9 mouse cellular contexts compared by ENCODE assay signal in the genomic region with DNA sequence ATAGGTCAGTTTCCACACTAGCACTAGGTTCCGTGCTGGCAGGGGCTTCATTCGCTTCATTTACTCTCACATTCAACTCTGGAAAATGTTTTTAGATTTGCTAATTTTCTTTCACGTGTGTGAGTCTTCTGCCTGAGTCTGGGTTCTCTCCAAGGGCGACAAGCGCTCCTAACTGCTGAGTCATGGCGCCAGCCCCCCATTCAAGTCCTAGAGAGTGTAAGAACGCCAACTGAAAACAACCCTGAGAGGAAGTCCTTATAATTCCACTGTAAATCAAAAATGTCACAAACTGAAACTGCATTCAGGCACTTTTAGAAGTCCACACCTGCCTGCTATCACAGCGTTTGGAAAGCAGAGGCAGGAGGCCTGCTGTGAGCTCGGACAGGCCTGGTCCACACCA. TPM values are rescaled to one million over a fixed set of nuclear protein-coding genes. Genes with fewer than 3 reads are reported as not detected.
DNase-seq lines count a peak whose midpoint lies in the region; ATAC-seq lines count a peak whose summit lies in the region.
"Had no signal": no experiment of that assay in that cellular context is flagged by ENCODE, and none has a peak within 500 bp of the region (broad histone marks: within the 10 kb centered on the region; RNA-seq: fewer than 3 reads in every experiment).

No protein-coding gene starts in this region.

- intact Hi-C loops in left cerebral cortex, postnatal 14 days (cut with DNase I) = no loop called here
- intact Hi-C loops in left cerebral cortex, postnatal 4 days (cut with DNase I) = no loop called here

- no peak for ATAC-seq in CD4-positive, CD25-positive, alpha-beta regulatory T cell, adult 4 months

- peak; percentile 26 to 49 for DNase-seq in left cerebral cortex, postnatal 14 days (ENCODE audit: low spot score in 2 of 2)
- no peak for DNase-seq in left cerebral cortex, postnatal 4 days
- peak; percentile 25 for DNase-seq in urinary bladder, postnatal 14 days (ENCODE audit: low spot score)
- no peak for DNase-seq in urinary bladder, postnatal 25 days (ENCODE audit: low spot score)
- DNase-seq in c-Kit-positive CD71-negative TER-119-negative erythroid progenitor cells, embryonic 14.5 days (ENCODE audit: low read depth) = peak; percentile 32
- peak; percentile 35 for DNase-seq in thymus, postnatal 4 days
- DNase-seq in layer of hippocampus, adult 9-11 months = no peak
- DNase-seq: heart, adult 2 months had no signal

RNA-seq across cellular contexts. Expression of a gene that starts 21.9 kb away (rescaled TPM):
- 10 to 100 TPM; 38.2 to 49.6 TPM for total RNA-seq in left cerebral cortex, postnatal 14 days (2021)
- 10 to 100 TPM; 46.3 to 51.6 TPM for total RNA-seq in left cerebral cortex, postnatal 4 days (2021)
- polyA plus RNA-seq in CD4-positive, CD25-positive, alpha-beta regulatory T cell, adult 4 months (2017; shearing (Covaris generic)) = 10 to 100 TPM; 20.5 to 20.9 TPM

RNA-seq across cellular contexts. Expression of a gene that starts 57.8 kb away (rescaled TPM):
- 100 to 1,000 TPM; 300 to 308 TPM for total RNA-seq in left cerebral cortex, postnatal 14 days (2021)
- 100 to 1,000 TPM; 333 to 337 TPM for total RNA-seq in left cerebral cortex, postnatal 4 days (2021)
- polyA plus RNA-seq in CD4-positive, CD25-positive, alpha-beta regulatory T cell, adult 4 months (2017; shearing (Covaris generic)) = 10 to 100 TPM; 66.1 to 83.6 TPM

Comparison
In these comparisons a context has a peak if more than half of its experiments do, and no peak if none do; other contexts are left out.
1. DNase-seq: peak in left cerebral cortex, postnatal 14 days (2 of 2), urinary bladder, postnatal 14 days (single experiment), c-Kit-positive CD71-negative TER-119-negative erythroid progenitor cells, embryonic 14.5 days (single experiment) and thymus, postnatal 4 days (single experiment); none in left cerebral cortex, postnatal 4 days (single experiment), urinary bladder, postnatal 25 days (single experiment) and layer of hippocampus, adult 9-11 months (single experiment).